Mouse (Mus musculus): ENCODE results near the gene Fhod1. TPM values are rescaled to one million over a fixed set of nuclear protein-coding genes. Genes with fewer than 3 reads are reported as not detected.
A peak's percentile ranks its signal among the peaks of the same experiment; 100 is the strongest.

The Fhod1 gene
- polyA plus RNA-seq, 1 experiment from 2014 or later, result 0.39 TPM

- Histone ChIP-seq H3K9ac (ENCODE audit: low read length) (peak overlapping the region; percentile 69), H3K27ac (ENCODE audit: low read depth, low read length) (no peak overlapping the region), H3K27me3 (replicated peaks; ENCODE audit: control insufficient read depth, insufficient read depth, low read length) (peaks cover 5% of the 10 kb centered on the region), H3K4me1 (ENCODE audit: control insufficient read depth, insufficient read depth, low read length) (peaks cover 22% of the 10 kb centered on the region), H3K4me2 (ENCODE audit: low read length) (peak overlapping the region; percentile 67), H3K4me3 (ENCODE audit: low read depth, low read length) (peak overlapping the region; percentile 50), H3K9me3 (replicated peaks; ENCODE audit: control insufficient read depth, low read length) (no peaks in the 10 kb centered on the region), H3K36me3 (ENCODE audit: control insufficient read depth, insufficient read depth, low read length) (no peaks in the 10 kb centered on the region)
- WGBS, result 6% methylated on average over 31 of the region's 31 CpGs
- ATAC-seq (no peak), DNase-seq (ENCODE audit: low spot score) (peak; percentile 84)
Measured at GRCm38 (mm10) chr8:105290554-105291314, 57.0 kb downstream of the Fhod1 start.

GRCm38 (mm10) chr8:105289805-105290460 is 57.8 kb downstream of the Fhod1 start, which contains the start of gene 4931428F04Rik:
4931428F04Rik (minus strand) TSS chr8:105289864.
- H3K4me2 ChIP-seq (ENCODE audit: low read length), result peak within 1 kb of the TSS; percentile 67
- DNase-seq (ENCODE audit: low spot score), result peak; percentile 68
- peak within 1 kb of the TSS; percentile 92 for H3K27ac ChIP-seq (ENCODE audit: low read depth, low read length)
- peak within 1 kb of the TSS; percentile 69 for H3K9ac ChIP-seq (ENCODE audit: low read length)
- peaks cover 22% of the 10 kb centered on the region for H3K4me1 ChIP-seq (ENCODE audit: control insufficient read depth, insufficient read depth, low read length)
- WGBS, result under 1% methylated on average over 41 of the region's 43 CpGs
- peaks cover 6% of the 10 kb centered on the region for H3K36me3 ChIP-seq (ENCODE audit: control insufficient read depth, insufficient read depth, low read length)
- H3K27me3 ChIP-seq (replicated peaks; ENCODE audit: control insufficient read depth, insufficient read depth, low read length), result peaks cover 5% of the 10 kb centered on the region
- peak; percentile 38 for ATAC-seq
- peak within 1 kb of the TSS; percentile 50 for H3K4me3 ChIP-seq (ENCODE audit: low read depth, low read length)
- H3K9me3 ChIP-seq (replicated peaks; ENCODE audit: control insufficient read depth, low read length), result no peaks in the 10 kb centered on the region

- ATAC-seq, result peak; percentile 93
- Histone ChIP-seq H3K9ac (ENCODE audit: low read length) (peak overlapping the region; percentile 69), H3K4me3 (ENCODE audit: low read depth, low read length) (peak overlapping the region; percentile 50), H3K9me3 (replicated peaks; ENCODE audit: control insufficient read depth, low read length) (no peaks in the 10 kb centered on the region), H3K36me3 (ENCODE audit: control insufficient read depth, insufficient read depth, low read length) (peaks cover 9% of the 10 kb centered on the region), H3K4me1 (ENCODE audit: control insufficient read depth, insufficient read depth, low read length) (peaks cover 22% of the 10 kb centered on the region), H3K27ac (ENCODE audit: low read depth, low read length) (peak overlapping the region; percentile 92), H3K4me2 (ENCODE audit: low read length) (peak overlapping the region; percentile 67), H3K27me3 (replicated peaks; ENCODE audit: control insufficient read depth, insufficient read depth, low read length) (peaks cover 5% of the 10 kb centered on the region)
- peak; percentile 98 for DNase-seq (ENCODE audit: low spot score)
- WGBS, result under 1% methylated on average over 53 of the region's 53 CpGs
Measured at GRCm38 (mm10) chr8:105288958-105289732, 58.6 kb downstream of the Fhod1 start.

- Histone ChIP-seq H3K9me3 (replicated peaks; ENCODE audit: control insufficient read depth, low read length) (no peaks in the 10 kb centered on the region), H3K27me3 (replicated peaks; ENCODE audit: control insufficient read depth, insufficient read depth, low read length) (peaks cover 5% of the 10 kb centered on the region), H3K9ac (ENCODE audit: low read length) (peak overlapping the region; percentile 69; the same call in 1 of the 2 replicates), H3K4me3 (ENCODE audit: low read depth, low read length) (peak overlapping the region; percentile 50), H3K36me3 (ENCODE audit: control insufficient read depth, insufficient read depth, low read length) (peaks cover 11% of the 10 kb centered on the region), H3K4me2 (ENCODE audit: low read length) (peak overlapping the region; percentile 67), H3K27ac (ENCODE audit: low read depth, low read length) (no peak overlapping the region), H3K4me1 (ENCODE audit: control insufficient read depth, insufficient read depth, low read length) (peaks cover 22% of the 10 kb centered on the region)
- ATAC-seq, result no peak
- 88% methylated on average over 5 of the region's 5 CpGs for WGBS
- no peak for DNase-seq (ENCODE audit: low spot score)
Measured at GRCm38 (mm10) chr8:105288231-105288630, 59.5 kb downstream of the Fhod1 start.

- peaks cover 5% of the 10 kb centered on the region for H3K27me3 ChIP-seq (replicated peaks; ENCODE audit: control insufficient read depth, insufficient read depth, low read length)
- H3K9me3 ChIP-seq (replicated peaks; ENCODE audit: control insufficient read depth, low read length), result no peaks in the 10 kb centered on the region
- H3K4me1 ChIP-seq (ENCODE audit: control insufficient read depth, insufficient read depth, low read length), result peaks cover 22% of the 10 kb centered on the region
- no peak overlapping the region for H3K9ac ChIP-seq (ENCODE audit: low read length)
- WGBS, result 86% methylated on average over 4 of the region's 4 CpGs
- peaks cover 24% of the 10 kb centered on the region for H3K36me3 ChIP-seq (ENCODE audit: control insufficient read depth, insufficient read depth, low read length)
- no peak overlapping the region for H3K4me3 ChIP-seq (ENCODE audit: low read depth, low read length)
- ATAC-seq (no peak), DNase-seq (ENCODE audit: low spot score) (no peak)
- H3K4me2 ChIP-seq (ENCODE audit: low read length), result peak overlapping the region; percentile 18; the same call in 1 of the 2 replicates
- H3K27ac ChIP-seq (ENCODE audit: low read depth, low read length), result no peak overlapping the region
Measured at GRCm38 (mm10) chr8:105286907-105287306, 60.8 kb downstream of the Fhod1 start.

- H3K36me3 ChIP-seq (ENCODE audit: control insufficient read depth, insufficient read depth, low read length), result peaks cover 33% of the 10 kb centered on the region
- DNase-seq (ENCODE audit: low spot score) (no peak), ATAC-seq (no peak)
- no peak overlapping the region for H3K27ac ChIP-seq (ENCODE audit: low read depth, low read length)
- H3K27me3 ChIP-seq (replicated peaks; ENCODE audit: control insufficient read depth, insufficient read depth, low read length), result peaks cover 2% of the 10 kb centered on the region
- no peak overlapping the region for H3K9ac ChIP-seq (ENCODE audit: low read length)
- H3K9me3 ChIP-seq (replicated peaks; ENCODE audit: control insufficient read depth, low read length), result no peaks in the 10 kb centered on the region
- no peak overlapping the region for H3K4me3 ChIP-seq (ENCODE audit: low read depth, low read length)
- 50% methylated on average over 12 of the region's 12 CpGs for WGBS
- no peak overlapping the region for H3K4me2 ChIP-seq (ENCODE audit: low read length)
- H3K4me1 ChIP-seq (ENCODE audit: control insufficient read depth, insufficient read depth, low read length), result peaks cover 22% of the 10 kb centered on the region
Measured at GRCm38 (mm10) chr8:105285514-105285913, 62.2 kb downstream of the Fhod1 start.

- ATAC-seq (peak; percentile 38; the same call in 1 of the 2 replicates), DNase-seq (ENCODE audit: low spot score) (peak; percentile 44)
Measured at GRCm38 (mm10) chr8:105283074-105283473, 64.7 kb downstream of the Fhod1 start.

GRCm38 (mm10) chr8:105282239-105282638 is 65.5 kb downstream of the Fhod1 start:
- H3K9ac ChIP-seq (ENCODE audit: low read length), result no peak overlapping the region
- H3K4me1 ChIP-seq (ENCODE audit: control insufficient read depth, insufficient read depth, low read length), result peaks cover 14% of the 10 kb centered on the region
- H3K9me3 ChIP-seq (replicated peaks; ENCODE audit: control insufficient read depth, low read length), result no peaks in the 10 kb centered on the region
- H3K27me3 ChIP-seq (replicated peaks; ENCODE audit: control insufficient read depth, insufficient read depth, low read length), result peaks cover 25% of the 10 kb centered on the region
- WGBS, result 88% methylated on average over 4 of the region's 4 CpGs
- H3K4me3 ChIP-seq (ENCODE audit: low read depth, low read length), result no peak overlapping the region
- H3K27ac ChIP-seq (ENCODE audit: low read depth, low read length), result no peak overlapping the region
- no peak overlapping the region for H3K4me2 ChIP-seq (ENCODE audit: low read length)
- peaks cover 42% of the 10 kb centered on the region for H3K36me3 ChIP-seq (ENCODE audit: control insufficient read depth, insufficient read depth, low read length)
- ATAC-seq (no peak), DNase-seq (ENCODE audit: low spot score) (no peak)

More at GRCm38 (mm10) chr8:105283074-105283473, 64.7 kb downstream of the Fhod1 start:
- peaks cover 42% of the 10 kb centered on the region for H3K36me3 ChIP-seq (ENCODE audit: control insufficient read depth, insufficient read depth, low read length)
- peaks cover 19% of the 10 kb centered on the region for H3K4me1 ChIP-seq (ENCODE audit: control insufficient read depth, insufficient read depth, low read length)
- no peak overlapping the region for H3K4me3 ChIP-seq (ENCODE audit: low read depth, low read length)
- H3K27ac ChIP-seq (ENCODE audit: low read depth, low read length), result no peak overlapping the region
- 28% methylated on average over 23 of the region's 23 CpGs for WGBS
- peaks cover 16% of the 10 kb centered on the region for H3K27me3 ChIP-seq (replicated peaks; ENCODE audit: control insufficient read depth, insufficient read depth, low read length)
- H3K4me2 ChIP-seq (ENCODE audit: low read length), result no peak overlapping the region
- no peak overlapping the region for H3K9ac ChIP-seq (ENCODE audit: low read length)
- no peaks in the 10 kb centered on the region for H3K9me3 ChIP-seq (replicated peaks; ENCODE audit: control insufficient read depth, low read length)
